Mouse (Mus musculus) MEL (cell line): Measurements from ENCODE around the gene Taok1.

Source experiments
- BHLHE40 ChIP-seq: IDR thresholded peaks from 2 replicates; pipeline ENCODE4 v1.6.1; 2012; ENCODE audit warnings: low read depth, mild to moderate bottlenecking, inconsistent platforms, low read length, improper control_type of control experiment, borderline replicate concordance
- CTCF ChIP-seq, 3 experiments: IDR thresholded peaks in 2 of 3; conservative IDR thresholded peaks in 1 of 3; 2 replicates each; pipeline ENCODE4 v1.5.1; 2011 to 2012; ENCODE audit warnings: low read length in 3 of 3, low read depth in 2 of 3, mild to moderate bottlenecking in 2 of 3, improper control_type of control experiment in 1 of 3, inconsistent platforms in 1 of 3, mixed read lengths in 1 of 3, moderate library complexity in 1 of 3; ENCODE audit not compliant: control insufficient read depth in 1 of 3, insufficient read depth in 1 of 3, poor library complexity in 1 of 3, severe bottlenecking in 1 of 3
- E2F4 ChIP-seq: IDR thresholded peaks from 2 replicates; pipeline ENCODE4 v1.6.1; 2011; ENCODE audit warnings: low read depth, low read length, improper control_type of control experiment, borderline replicate concordance
- EP300 ChIP-seq, 2 experiments: IDR thresholded peaks; 2 replicates each; pipeline ENCODE4 v1.6.1; 2011; ENCODE audit warnings: improper control_type of control experiment in 2 of 2, low read length in 2 of 2, low read depth in 1 of 2, mild to moderate bottlenecking in 1 of 2
- GABPA ChIP-seq: IDR thresholded peaks from 2 replicates; pipeline ENCODE4 v1.6.1; 2012; ENCODE audit warnings: low read depth, mild to moderate bottlenecking, inconsistent platforms, low read length, improper control_type of control experiment, moderate library complexity
- HCFC1 ChIP-seq: IDR thresholded peaks from 2 replicates; pipeline ENCODE4 v1.6.1; 2012; ENCODE audit warnings: low read depth, mild to moderate bottlenecking, inconsistent platforms, low read length, improper control_type of control experiment, moderate library complexity
- MAFK ChIP-seq: IDR thresholded peaks from 2 replicates; pipeline ENCODE4 v1.6.1; 2011; ENCODE audit warnings: low read depth, mild to moderate bottlenecking, low read length, improper control_type of control experiment, borderline replicate concordance
- MXI1 ChIP-seq: IDR thresholded peaks from 2 replicates; pipeline ENCODE4 v1.6.1; 2011; ENCODE audit warnings: mild to moderate bottlenecking, low read depth, low read length, improper control_type of control experiment
- POLR2A ChIP-seq, 2 experiments: IDR thresholded peaks; 2 replicates each; pipeline ENCODE4 v1.6.1; 2011 to 2012; ENCODE audit warnings: low read length in 2 of 2, mild to moderate bottlenecking in 2 of 2, control low read depth in 1 of 2, improper control_type of control experiment in 1 of 2, low read depth in 1 of 2, moderate library complexity in 1 of 2; ENCODE audit not compliant: control insufficient read depth in 1 of 2, insufficient read depth in 1 of 2, poor library complexity in 1 of 2
- POLR2AphosphoS2 ChIP-seq: IDR thresholded peaks from 2 replicates; pipeline ENCODE4 v1.6.1; 2011; ENCODE audit warnings: low read length, improper control_type of control experiment
- RCOR1 ChIP-seq: IDR thresholded peaks from 2 replicates; pipeline ENCODE4 v1.6.1; 2012; ENCODE audit warnings: low read depth, mild to moderate bottlenecking, inconsistent platforms, low read length, improper control_type of control experiment
- SIN3A ChIP-seq: IDR thresholded peaks from 2 replicates; pipeline ENCODE4 v1.6.1; 2012; ENCODE audit warnings: low read length, improper control_type of control experiment, inconsistent platforms
- TAL1 ChIP-seq: IDR thresholded peaks from 2 replicates; pipeline ENCODE4 v1.6.1; 2012; ENCODE audit warnings: mild to moderate bottlenecking, inconsistent platforms, low read length, moderate library complexity, mixed read lengths

- no peak for TF ChIP-seq POLR2A (IDR thresholded peaks at IDR 0.05; ENCODE audit: control insufficient read depth in 1 of 2, insufficient read depth in 1 of 2, low read depth in 1 of 2, low read length in 2 of 2, poor library complexity in 1 of 2)
- TF ChIP-seq POLR2AphosphoS2: no peak
- no peak for TF ChIP-seq CTCF (IDR thresholded peaks at IDR 0.05 in 2 of 3, conservative IDR thresholded peaks at IDR 0.05 in 1 of 3; ENCODE audit: control insufficient read depth in 1 of 3, insufficient read depth in 1 of 3, low read depth in 2 of 3, low read length in 3 of 3, poor library complexity in 1 of 3, severe bottlenecking in 1 of 3)
- no peak for TF ChIP-seq GABPA
- TF ChIP-seq EP300 (IDR thresholded peaks at IDR 0.05; ENCODE audit: low read depth in 1 of 2, low read length in 2 of 2): no peak
- no peak for TF ChIP-seq HCFC1
- TF ChIP-seq SIN3A: no peak
- TF ChIP-seq TAL1: no peak
- TF ChIP-seq E2F4: no peak
- TF ChIP-seq MAFK: no peak
- TF ChIP-seq MXI1: no peak
- TF ChIP-seq BHLHE40: no peak
- no peak for TF ChIP-seq RCOR1
Measured at GRCm38 (mm10) chr11:77511336-77511735, 96.3 kb downstream of the Taok1 start.
